Mouse (Mus musculus): ENCODE data around the gene Abcc3.

Abcc3 gene

DNA sequence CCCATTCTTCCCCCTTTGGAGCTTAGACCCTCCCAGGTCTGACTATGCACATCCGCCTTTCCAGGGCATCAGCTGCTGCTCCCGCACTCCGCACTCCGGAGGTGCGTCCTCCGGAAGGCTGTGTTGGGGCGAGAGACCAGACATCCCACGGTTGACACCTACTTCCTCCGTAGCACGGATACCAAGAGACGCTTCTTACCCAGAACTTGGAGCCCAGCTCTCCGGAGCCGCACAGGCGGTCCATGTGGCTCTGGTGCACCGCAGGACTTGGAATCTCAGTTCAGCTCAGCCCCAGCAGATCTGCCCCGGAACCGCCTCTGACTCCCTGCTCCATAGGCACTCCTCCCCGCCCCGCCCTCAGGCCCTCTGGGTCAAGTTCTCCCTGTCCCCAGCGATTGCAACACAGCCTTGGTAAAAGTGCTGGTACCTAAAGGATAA lies at the start of gene Abcc3:
Gene Abcc3, minus strand, starts transcription at position 326 of the 438 bp plus-strand sequence.
- DNase-seq (ENCODE audit: low spot score), result no peak

DNA sequence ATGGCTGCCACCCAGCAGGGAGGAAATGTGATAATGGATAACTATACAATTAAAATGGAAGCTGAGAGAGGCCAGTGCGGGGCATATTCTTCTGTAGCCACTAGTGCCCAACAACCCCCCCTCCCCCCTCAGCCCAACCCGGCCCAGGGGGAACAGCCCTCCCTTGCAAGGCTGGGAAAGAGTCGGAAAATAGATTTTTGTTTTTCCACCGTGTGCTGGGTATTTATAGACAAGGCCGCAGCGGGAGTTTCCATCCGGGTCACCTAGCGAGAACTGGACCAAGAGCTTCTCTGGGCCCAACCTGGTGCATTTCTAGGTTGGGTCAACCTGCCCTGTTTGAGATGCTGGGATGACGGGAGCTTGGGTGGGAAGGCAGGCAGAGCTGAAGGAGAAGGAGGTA lies 49.0 kb upstream of the Abcc3 start:
- no peak for DNase-seq (ENCODE audit: low spot score)

DNA sequence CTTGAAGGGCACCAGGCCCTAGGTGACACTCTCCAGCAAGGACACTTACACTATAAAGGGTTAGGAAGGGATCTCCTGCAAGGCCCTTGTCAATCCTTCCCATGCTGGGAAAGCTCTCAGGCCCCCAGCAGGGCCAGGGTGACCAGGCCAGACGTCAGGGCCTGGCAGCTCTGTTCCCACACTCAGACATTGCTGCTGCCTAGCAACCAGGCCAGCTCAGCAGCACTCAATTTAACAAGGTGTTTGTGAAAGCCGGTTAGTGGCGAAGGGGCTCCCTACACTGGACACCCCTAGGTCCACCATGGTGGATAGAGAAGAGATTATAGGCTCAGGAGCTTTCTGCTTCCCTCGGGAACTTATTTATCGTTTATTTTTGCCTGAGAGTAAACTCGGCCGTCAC lies 48.3 kb upstream of the Abcc3 start:
- no peak for DNase-seq (ENCODE audit: low spot score)

DNA sequence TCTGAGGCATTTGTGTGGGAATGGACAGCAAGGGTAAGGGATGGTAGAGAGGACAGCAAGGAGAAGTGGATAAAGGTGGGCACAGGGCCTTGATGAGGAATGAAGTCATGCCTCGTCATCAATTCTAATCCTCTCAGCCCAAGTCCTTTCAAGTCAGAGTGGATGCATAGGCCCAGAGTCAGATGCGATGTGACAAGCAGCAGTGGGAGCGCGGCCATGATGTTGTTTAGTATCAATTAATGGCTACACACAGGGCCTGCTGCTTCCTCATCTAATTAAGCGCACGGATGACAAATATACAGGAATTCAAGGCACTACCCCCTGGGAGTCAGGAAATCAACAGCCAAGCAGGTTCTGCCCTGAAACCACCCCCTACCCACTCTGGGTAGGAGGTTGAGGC lies 47.6 kb upstream of the Abcc3 start:
- DNase-seq (ENCODE audit: low spot score), result no peak

DNA sequence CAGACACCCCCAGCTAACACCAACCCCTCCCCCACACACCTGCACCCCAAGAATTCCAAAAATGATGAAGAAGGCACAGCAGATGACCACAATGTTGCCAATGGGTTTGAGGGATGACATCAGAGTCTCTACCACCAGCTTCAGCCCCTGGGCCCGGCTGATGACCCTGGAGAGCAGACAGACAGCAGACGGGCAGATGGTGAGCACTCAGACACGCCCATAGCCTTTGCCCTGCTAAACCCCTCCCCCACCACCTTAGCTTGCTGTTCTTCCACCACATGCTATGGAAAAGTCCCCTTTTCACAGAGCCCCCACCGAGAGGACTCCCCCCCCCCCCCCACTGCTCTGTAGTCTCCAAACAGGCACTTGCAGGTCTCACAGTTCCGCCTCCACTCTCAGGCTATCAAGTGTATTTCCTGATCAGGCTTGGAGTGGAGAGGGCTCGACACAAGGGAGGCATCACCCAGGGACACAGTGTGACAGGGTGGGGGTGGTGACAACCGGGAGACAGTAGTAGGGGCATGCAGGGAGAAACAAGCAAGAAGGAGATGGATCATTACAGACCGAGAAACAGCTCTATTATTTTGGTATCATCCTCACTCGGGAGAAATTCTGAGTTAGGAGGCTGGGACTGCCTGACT lies 36.3 kb upstream of the Abcc3 start:
- no peak for DNase-seq (ENCODE audit: low spot score)

DNA sequence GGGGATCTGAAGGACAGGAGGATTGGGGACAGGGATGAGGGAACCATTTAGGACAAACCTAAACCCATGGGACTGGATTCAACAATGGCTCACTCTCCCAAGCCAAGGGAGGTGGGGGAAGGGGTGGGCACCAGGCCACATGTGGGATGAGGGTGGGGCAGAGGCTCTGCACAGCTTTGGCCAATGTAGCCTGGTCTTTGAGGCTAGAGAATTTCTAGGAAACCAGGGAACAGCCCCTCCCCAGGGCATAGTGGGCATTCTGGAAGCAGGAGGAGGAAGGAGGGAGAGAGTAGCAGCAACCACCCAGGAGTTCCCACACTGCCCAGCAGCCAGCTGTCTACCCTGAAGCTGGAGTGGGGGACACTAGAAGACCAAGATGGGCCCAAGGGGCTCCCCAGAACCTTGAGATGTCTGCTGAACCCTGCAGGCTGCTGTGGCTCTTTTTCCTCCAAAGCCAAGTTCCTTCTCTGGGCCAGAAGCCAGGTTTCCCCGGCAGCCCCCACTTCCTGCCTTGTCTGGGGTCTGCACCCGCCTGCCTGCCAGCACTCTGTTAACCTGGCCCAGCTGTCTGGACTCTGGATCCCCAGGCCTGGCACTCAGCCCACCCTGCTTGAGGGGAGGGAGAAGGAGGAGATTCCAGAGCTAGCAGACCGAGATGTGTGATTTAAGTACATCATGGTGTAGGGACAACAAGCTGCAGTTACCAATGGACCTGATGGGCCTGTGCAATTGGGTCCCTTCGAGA lies 35.5 kb upstream of the Abcc3 start:
- no peak for DNase-seq (ENCODE audit: low spot score)

DNA sequence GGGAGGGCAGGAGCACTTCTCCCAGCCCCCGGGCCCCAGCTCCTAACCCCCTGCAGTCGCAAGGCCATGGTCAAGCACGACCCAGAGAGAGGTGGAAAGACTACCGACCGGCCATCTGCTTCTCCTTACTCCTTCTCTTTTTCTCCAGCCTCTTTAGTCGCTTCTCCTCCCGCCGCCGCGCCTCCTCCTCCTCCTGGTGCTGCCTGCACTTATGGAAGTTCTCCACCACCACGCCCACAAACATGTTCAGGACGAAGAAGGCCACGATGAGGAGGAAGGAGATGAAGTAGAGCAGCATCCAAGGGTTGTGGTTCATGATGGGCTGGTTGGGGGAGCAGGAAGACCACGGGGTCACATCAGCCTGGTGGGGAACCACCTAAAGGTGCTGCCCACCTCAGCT lies 32.9 kb upstream of the Abcc3 start:
- no peak for DNase-seq (ENCODE audit: low spot score)

DNA sequence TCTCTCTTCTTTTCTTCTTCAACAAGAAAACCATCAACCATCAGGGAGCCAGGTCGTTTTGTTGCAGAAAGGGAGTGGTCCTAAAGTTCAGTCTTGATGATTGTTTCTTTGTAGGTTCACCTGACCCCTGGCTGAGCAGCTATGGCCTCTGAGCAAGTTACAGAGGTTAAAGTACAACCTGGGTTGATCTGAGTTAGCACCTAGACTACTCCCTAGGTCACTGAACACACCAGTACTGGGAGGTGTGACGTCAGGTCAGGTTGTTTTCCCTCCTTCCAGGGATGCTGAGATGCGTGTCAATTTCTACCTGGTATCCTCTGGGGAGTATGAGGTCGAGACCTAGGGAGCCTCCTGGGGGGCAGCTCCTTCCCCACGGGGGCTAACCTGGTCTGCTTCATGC lies 32.4 kb upstream of the Abcc3 start:
- no peak for DNase-seq (ENCODE audit: low spot score)

DNA sequence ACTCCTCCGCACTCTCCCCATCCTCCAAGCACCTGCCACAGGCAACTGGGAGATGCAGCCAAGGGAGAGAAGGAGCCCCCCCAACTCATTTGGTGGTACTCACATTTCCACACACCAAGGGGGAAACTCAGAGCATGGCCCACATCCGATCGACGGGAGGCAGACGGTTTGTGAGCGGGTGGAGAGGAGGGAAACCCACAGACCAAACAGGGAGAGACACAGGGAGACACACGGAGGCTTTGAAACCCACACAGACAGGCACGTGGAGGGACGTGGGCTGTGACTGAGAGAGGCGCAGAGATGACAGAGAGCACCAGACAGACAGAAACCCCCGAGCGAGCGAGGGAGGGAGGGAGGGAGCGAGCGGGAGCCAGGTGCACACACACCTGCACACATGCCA lies 31.6 kb upstream of the Abcc3 start:
- DNase-seq (ENCODE audit: low spot score), result no peak

DNA sequence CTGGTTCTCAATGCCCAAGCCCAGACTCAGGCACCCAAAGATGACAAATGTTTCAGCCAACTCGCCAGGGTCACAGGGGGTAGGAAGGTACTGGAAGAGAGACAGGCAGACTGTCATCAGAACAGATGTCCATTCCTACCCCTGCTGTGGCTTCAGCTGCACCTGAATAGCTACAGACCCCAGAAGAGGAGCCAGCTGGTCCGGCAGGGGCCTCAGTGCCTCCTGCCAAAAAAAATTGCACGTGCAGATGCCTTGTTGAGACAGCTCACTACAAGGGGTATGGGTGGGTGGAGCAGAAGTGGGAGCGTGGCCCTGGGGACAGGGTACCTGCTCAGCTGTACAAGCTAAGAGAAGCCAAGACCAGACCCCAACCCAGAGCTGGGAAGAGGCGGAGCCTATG lies 31.1 kb upstream of the Abcc3 start:
- DNase-seq (ENCODE audit: low spot score), result no peak

DNA sequence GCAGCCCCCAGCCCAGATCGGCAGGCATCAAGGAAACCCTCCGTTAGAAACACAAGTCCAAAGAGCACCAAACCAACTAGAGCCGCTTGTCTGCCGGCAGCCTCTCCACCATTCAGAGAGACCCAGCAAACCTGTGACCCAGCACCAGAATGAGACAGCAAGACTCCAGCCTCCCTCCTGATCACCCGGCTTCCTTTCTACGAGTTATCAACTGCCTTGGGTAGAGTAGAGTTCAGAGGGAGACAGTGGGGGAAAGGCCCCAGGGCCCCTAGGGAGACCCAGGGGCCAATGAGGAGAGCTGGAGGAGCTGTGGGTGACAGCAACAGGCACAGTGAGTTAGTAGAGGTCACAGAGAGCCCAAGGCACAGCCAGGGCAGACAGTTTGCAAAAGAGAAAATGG lies 28.2 kb upstream of the Abcc3 start:
- no peak for DNase-seq (ENCODE audit: low spot score)

DNA sequence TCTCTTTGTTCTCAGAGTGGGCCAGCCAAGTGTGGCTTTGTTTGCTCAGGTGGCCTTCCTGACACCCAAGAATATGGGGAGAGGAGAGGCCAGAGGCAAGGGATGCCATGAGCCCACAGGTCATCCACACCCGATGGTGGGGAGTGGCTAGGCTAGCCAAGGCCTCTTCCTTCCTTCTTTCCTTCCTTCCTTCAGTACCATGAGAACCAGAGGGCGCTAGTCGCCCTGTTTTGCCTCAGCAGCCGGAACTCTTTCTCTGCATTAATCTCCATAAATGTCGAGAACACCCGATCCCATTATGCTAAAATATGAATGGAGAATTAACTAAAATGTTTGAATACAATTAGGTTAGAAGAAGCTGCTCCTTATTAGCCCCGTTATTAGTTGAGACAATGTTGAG lies 27.5 kb upstream of the Abcc3 start:
- no peak for DNase-seq (ENCODE audit: low spot score)

DNA sequence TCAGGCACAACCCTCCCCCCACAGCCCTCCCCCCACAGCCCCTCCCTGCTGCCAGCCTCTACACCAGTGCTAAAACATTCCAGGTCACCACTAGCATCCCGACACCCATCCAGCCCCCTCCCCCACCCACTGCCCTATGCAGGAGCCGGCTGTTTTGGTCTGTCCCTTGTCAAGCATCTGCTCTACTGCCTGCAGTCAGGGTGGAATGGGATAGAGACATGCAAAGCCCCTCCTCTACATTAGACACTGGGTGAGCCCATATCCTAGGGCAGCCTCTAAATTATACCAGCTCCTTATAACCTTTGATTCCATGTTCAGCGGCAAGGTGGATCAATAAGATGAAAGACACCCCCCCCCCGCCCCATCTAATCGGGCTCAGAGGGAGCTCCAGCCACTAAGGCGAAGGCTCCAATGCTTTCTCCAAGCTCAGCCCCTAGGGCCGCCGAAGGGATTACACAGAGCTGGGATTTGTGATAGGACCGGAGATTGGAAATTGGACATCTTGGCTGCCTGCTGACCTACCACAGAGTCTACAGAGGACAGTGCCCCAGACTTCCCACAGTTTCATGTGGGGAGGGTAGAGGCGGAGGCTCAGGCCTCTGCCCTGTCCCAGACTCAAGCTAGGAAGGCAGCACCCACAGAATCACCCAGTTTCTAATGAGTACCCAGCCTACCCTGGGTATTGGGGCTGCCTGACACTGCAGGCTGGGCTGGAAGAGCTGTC lies 26.4 kb upstream of the Abcc3 start:
- DNase-seq (ENCODE audit: low spot score), result no peak

DNA sequence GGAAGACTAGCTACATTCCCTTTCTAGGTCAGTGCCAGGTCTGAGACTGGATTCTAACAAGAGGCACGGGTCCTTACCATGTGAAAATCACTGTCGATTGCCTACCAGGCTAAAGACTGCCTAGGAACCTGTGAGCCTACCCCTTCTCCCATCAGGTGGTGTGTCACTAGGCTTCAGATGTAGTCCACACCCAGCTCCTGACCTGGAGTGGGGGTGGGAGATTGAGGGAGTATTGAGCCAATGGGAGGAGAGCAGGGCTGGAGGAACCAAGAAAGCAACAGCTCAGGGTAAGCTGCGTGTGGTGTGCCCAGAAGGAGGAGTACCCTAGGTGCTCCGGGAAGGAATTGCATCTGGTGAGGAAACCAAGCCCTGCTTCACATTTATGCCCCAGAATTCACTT lies 21.2 kb upstream of the Abcc3 start:
- DNase-seq (ENCODE audit: low spot score), result no peak

DNA sequence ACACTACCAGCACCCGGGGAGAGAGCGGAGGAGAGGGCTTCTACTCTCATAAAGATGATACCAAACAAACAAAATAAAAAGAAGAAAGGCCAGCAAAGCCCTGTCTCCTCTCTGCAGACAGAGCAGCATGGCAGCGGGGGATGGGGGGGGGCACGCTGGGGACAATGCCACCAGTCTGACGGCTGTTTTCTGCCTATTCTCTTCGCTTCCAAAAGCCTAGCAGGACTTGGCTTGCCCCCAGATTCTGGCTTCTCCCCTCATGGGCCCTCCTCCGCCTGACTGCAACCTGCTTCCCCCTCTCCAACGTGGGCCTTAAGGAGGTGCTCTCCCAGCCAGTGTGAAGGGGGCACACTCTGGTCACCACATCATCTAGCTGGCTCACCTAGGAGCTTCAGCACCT lies 20.7 kb upstream of the Abcc3 start:
- DNase-seq (ENCODE audit: low spot score), result no peak

DNA sequence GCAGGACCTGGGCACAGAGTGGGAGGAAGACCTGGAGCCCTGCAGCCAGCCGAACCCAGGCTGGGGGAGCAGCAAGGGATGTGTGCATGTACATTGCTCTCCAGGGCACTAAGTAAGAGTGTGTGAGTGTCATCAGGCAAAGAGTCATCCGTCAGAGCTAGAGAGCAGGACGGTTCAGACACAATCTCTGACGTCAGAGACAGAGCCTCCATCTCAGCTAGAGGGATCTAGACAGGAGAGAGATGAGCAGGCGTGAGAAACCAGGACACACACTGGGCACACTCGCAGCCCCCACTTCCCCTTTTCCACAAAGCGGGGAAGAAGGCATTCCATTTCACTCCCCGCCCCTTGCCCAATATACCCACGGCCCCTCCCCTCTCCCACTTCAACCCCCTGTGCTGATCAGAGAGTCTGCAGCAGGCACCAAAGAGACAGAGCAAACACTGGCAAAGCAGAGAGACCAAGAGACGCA lies 20.2 kb upstream of the Abcc3 start:
- no peak for DNase-seq (ENCODE audit: low spot score)

DNA sequence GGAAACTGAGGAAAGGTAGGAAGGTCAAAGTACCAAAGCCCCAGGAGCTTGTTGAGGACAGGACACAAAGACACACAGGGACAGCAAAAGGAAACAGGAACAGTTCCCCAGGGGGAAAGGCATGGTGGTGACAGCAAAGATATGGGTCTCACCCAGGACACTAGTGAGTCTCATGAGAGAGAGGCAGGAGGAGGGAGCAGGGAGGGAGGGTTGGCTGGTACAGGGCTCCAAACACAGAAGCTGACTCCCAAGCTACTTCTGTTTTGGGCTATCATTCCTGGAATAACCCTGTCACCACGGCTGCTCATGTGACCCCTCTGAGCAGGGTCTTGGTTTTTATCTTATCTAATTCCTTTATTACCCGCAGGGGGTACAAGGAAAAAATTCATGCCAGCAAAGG lies 19.8 kb upstream of the Abcc3 start:
- DNase-seq (ENCODE audit: low spot score), result no peak

DNA sequence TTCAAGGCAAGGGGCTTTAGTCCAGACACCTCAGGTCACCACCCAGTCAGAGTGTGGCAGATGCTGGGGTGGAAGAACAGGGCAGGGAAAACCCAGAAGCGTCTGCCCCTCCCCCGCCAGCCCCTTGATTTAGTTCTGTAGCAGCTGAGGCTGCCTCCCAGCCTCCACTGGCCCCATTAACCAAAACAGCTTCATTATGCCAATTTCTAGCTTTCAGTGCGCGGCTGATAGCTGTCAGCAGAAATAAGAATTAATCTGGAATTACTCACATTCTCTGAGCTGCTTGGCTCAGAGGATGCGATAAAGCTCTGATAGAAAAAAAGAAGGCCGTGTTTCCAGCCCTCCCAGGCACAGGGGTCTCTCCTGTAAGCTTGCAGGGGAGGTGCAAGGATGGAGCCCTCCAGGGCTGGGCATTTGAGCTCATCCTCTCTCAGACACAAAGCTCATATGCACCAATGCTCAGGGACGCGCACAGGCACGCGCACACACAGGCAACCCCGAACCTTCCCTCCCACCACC lies 15.1 kb upstream of the Abcc3 start:
- no peak for DNase-seq (ENCODE audit: low spot score)

DNA sequence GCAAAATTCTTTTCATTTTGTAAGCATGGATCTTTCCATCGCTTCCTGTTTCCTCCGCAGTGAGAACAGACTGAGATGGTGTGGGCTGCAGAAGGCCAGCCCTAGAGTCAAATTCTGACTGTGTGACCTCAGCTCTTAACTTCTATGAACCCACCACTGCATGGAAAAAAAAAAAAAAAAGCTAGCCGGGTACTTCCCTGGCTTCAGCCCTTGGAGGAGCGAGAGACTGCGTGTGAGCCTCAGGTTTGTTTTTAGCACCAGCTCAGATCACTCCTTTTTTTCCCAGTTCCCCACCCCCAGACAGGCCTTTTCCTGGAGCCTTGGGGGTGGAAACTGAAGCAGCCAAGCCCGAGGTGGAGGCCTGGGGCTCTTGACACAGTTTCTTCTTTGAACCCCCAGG lies 12.6 kb upstream of the Abcc3 start:
- DNase-seq (ENCODE audit: low spot score), result no peak

DNA sequence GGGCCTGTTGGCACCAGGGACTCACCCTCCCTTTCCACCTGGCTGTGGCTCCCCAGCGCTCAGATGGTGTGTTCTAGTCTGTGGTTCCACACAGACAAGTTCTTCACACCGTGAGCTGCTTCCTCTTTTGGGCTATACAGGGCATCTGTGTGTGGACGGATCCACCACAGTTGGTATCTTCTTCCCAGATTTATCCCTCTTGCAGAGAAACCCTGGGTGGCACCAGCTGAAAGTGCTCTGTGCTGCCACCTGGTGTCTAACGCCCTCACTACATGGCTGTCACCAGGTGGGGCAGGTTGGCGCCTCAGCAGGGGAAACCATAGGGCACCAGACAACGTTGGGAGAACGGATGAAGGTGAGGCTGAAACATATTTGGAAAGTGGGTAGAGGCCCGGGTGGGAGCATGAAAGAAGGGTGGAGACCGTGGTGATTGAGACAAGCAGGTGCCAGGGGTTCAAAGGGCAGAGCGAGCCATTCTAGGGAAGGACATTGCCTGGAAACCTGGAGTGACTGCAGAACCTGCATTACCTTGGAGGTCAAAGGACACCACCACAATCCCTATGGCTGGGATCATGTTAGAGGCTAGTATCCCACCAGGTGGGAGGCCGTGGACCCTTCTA lies 12.0 kb upstream of the Abcc3 start:
- DNase-seq (ENCODE audit: low spot score), result peak; percentile 66

DNA sequence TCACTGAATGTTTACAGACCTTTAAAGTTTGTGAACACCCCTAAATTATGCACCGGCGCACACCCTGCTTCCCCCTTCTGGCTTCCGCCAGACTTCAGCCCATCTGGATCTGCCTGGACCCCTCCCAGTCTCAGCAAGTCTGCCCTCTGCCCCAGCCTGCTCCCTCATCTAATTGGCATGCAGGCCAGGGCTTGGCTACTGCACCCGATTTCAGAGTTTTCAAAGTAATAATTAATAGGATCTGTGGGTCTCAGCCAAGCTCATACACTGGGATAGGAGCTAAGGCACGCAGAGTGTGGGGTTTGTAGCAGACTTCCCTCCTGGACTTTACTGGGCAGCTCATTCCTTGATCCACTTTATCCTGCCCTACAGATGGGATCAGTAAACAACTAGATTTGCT lies 11.4 kb upstream of the Abcc3 start:
- no peak for DNase-seq (ENCODE audit: low spot score)

DNA sequence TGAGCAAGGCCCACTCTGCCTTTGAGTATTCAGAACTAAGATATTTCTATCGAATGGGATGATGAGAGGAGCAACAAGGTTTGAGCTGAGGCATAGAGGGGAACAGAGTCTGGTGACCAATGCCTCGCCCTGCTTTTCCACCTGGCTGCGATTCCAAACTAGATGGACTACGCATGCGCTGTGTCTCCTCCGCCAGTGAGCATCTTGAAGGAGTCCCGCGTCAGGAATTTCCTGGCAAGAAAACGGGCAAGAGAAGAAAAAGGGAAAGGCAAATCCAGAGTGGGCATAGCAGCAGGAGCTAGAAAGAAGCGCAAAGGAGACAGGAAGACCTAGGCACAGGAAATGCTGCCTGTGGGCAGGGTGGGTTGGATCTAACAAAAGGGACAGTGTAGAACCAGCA lies 11.0 kb upstream of the Abcc3 start:
- no peak for DNase-seq (ENCODE audit: low spot score)

DNA sequence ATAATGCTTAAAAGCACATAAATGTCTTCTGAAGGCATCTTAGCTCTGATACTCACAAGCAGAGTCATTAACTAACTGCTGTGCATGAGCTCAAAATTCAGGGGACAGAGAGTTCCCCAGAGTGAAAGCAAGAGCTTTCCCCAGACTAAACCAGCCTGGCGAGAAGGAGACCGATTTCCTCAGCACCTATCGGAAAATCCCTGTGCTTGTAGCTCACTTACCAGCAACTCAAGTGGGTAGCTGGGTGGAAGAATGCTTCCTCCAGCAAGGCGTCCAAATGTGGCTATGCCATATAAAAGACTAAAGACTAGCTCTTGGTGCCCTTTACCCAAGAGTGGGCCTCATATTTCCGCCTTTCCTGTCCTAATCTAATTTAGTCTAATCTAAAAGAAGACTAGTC lies 9.9 kb upstream of the Abcc3 start:
- no peak for DNase-seq (ENCODE audit: low spot score)
